Mouse (Mus musculus) olfactory bulb, adult 2 months (tissue): ENCODE measurements around the gene Adamts20.

Experiments
- CTCF ChIP-seq: fragments of 200-500 bp; IDR thresholded peaks from 2 replicates; pipeline ENCODE4 v1.5.1; 2012; ENCODE audit warnings: low read depth, mild to moderate bottlenecking, low read length, moderate library complexity; ENCODE audit not compliant: insufficient read depth
- POLR2A ChIP-seq: fragments of 200-500 bp; IDR thresholded peaks from 2 replicates; pipeline ENCODE4 v1.6.1; 2012; ENCODE audit warnings: mild to moderate bottlenecking, low read depth, low read length, moderate library complexity; ENCODE audit not compliant: insufficient read depth

DNA sequence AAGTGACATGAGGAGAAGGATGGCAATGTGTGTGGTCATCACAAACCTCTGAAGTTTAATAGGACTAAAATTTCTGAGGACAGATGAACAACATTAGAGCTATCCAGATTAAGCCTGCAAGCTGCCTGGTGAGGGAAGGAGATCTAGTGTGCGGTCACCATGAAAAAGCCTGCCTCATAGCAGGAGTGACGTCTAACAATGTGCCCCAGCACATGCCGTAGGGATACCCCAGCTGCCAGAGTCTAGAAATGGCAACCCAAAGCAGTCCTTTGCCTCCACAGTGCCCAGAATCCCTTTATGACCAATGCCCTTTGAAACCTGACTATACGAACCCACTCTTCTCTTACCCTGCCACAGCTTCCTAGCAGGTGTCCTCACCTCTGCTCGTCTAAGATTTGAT, 46.8 kb downstream of the Adamts20 start:
- TF ChIP-seq POLR2A (no peak), CTCF (no peak)
